Mouse (Mus musculus) kidney, adult 2 months (tissue): ENCODE measurements around the gene Mbnl2.

Experiments used
- CTCF ChIP-seq: fragments of 200-500 bp; conservative IDR thresholded peaks from 2 replicates; pipeline ENCODE4 v1.5.1; 2011; ENCODE audit warnings: low read depth, mild to moderate bottlenecking, control low read depth, low read length, moderate library complexity, mixed read lengths; ENCODE audit not compliant: insufficient read depth, insufficient read length
- POLR2A ChIP-seq: fragments of 200-500 bp; IDR thresholded peaks from one replicate; pipeline ENCODE4 v1.6.1; 2011; ENCODE audit warnings: low read depth, low read length, control low read depth

GRCm38 (mm10) chr14:120361121-120361520, 85.7 kb downstream of the Mbnl2 start:
- no peak for TF ChIP-seq CTCF
- TF ChIP-seq POLR2A: no peak
